Mouse (Mus musculus) olfactory bulb, adult 2 months (tissue): ENCODE data around the gene Slf2.

Experiments
- CTCF ChIP-seq: fragments of 200-500 bp; IDR thresholded peaks from 2 replicates; pipeline ENCODE4 v1.5.1; 2012; ENCODE audit warnings: low read depth, mild to moderate bottlenecking, low read length, moderate library complexity; ENCODE audit not compliant: insufficient read depth
- POLR2A ChIP-seq: fragments of 200-500 bp; IDR thresholded peaks from 2 replicates; pipeline ENCODE4 v1.6.1; 2012; ENCODE audit warnings: mild to moderate bottlenecking, low read depth, low read length, moderate library complexity; ENCODE audit not compliant: insufficient read depth

DNA sequence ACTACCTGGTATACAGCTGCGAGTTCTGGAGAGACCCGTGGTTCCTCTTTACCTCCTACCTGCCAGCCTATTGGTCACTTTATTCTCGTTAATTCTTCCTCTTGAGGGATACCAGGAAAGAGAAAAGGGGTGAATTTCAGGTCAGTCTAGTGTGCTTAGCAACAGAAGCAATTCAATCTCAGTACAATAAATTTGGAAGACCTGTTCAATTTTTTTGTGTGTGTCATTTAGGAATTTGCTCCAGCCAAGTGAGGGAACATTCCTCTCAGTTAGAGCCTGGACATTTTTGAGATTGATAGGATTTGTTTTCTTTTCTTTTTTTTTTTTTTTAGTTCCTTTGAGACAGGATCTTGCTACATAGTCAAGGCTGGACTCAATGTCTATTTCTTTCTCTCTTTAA lies 1.7 kb upstream of the Slf2 start:
- no peak for TF ChIP-seq POLR2A
- no peak for TF ChIP-seq CTCF
